Mouse (Mus musculus) granulocyte monocyte progenitor cell, adult 5-6 weeks (primary cell): ENCODE data around the gene Irak2. TPM values are rescaled to one million over a fixed set of nuclear protein-coding genes. Genes with fewer than 3 reads are reported as not detected.
"Not testable (repeated sequence)": the region's sequence is repeated elsewhere in the genome, so short reads cannot be mapped to it uniquely, and the experiment has no call there.

Source experiments
- ATAC-seq: replicated peaks from 2 replicates; pipeline ENCODE4 v1.8.0; 2016; ENCODE audit warnings: mild to moderate bottlenecking, moderate TSS enrichment, inconsistent platforms; ENCODE audit not compliant: poor library complexity, severe bottlenecking
- total RNA-seq, 2 experiments: library from RNA; stranded (forward) in 1 of 2; stranded (reverse) in 1 of 2; fragments of 200-712, 200-1000 nt in 1 of 2; fragments of >200 nt in 1 of 2; fragmentation: Nextera tagmentation in 1 of 2; gene quantifications; 2 replicates each; pipeline ENCODE4 v1.2.3; 2014 to 2017

The Irak2 gene
- total RNA-seq, 2 experiments from 2014 or later, result 6.4 to 6.7 TPM

DNA sequence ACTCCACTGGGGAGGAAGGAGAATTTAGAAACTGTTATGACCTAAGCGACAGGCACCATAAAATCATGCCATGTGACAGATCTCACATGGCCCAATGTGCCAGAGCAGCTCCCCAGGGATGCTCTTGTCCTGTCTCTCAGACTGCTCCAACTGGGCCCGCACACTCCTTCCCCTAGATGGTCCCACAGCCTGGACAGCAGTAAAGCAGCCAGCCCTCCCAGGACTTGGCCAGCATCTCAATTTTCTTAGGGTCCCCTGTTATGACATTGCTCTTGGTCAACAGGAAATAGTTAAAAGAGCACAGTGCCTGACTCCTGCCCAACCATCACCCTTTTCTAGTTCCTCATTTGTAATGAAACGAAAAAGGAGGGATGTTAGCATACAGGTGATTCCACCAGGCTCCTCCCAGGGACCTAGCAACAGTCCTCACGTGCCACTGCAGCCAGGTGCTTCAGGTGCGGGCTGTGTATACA lies 54.4 kb downstream of the Irak2 start:
- peak; percentile 36 for ATAC-seq

DNA sequence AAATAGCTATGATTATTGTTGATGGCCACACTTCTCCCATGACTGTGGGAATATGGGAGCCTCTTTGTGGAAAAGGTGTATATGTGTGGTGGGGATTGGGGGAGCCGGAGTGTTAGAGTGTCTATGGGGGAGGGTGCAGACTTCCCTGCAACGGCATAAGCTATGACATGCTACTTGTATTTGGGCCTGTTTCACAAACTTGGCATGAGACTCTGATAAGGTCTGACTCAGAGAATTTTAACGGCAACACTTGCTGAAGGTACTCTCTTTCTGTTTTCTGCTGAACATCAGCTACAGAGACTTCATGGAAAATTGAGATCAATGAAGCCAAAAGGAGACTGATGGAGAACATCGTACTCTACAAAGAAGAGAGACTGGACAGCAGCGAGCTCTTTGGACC lies 55.1 kb downstream of the Irak2 start:
- no peak for ATAC-seq

DNA sequence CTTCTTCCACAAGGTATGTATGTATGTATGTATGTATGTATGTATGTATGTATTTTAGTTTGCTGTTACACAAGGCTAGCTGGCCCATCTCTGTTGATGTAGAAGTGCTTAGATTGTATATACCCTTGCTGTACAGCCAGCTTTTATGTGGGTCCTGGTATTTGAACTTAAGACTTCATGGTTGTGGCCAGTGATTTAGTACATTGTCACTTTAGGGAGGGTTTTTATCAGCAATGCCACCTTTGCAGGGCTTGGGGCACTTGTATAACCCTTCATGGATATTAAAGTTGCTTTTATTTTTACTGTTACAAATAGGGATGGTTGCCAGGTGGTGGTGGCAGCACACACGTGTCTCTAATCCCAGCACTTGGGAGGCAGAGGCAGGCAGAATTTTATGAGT lies 56.9 kb downstream of the Irak2 start:
- no peak for ATAC-seq

DNA sequence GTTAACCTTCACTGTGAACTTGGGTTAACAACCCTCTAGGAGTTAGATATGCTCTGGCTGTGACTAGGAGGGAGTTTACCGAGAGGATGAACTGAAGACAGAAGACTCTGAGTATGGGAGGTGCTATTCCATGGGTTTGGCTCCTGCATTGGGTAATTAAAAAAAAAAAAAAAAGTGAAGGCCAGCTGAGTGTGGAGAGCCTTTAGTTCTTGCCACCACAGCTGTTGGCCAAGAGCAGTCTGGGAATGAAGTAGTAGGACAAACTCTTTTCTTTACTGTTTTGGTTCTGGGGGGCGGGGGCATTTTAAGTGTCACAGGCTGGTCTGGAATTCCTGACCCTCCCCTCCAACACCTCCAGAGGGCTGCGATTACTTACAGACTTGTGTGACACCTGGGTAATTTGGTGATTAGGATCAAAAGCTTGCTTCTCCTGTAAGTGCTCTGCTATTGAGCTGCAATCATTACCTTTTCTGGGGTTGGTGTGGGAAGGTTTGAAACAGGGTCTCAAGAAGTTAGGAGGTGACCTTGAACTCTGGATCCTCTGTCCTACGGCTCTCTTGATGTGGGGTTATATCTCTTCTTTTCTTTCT lies 57.6 kb downstream of the Irak2 start:
- ATAC-seq, result no peak

DNA sequence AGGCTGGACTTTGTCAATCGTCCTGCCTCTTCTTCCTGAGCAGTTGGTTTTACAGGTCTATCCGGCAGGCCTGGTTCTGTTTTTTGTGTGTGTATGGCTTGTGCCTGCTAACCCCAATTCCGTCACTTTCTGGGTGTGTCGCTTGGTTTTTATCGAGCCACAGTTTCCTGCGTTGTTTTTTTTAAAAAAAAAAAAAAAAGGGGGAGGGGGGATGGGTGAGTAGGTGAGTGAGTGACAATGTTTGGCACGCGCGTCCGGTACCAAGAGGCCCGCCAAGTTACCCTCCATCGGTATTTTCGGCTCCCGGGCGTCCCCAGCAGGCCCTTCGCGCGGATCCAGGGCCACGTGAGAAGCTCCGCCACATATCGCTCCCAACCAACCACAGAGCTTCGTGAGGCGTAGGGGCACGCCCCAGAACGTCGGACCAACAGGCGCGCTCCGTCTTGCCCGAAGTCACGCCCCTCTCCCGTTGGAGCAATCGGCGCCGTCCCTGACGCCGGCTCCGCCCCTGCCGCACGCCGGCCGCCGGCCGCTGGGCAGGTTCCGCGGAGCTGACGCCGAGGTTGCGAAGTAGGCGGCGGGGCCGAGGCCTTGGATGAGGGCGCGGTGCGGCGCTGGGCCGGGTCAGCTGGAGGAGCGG lies 58.4 kb downstream of the Irak2 start, which contains the start of gene Tatdn2:
Tatdn2 (plus strand) TSS at position 469 of the 640 bp plus-strand sequence.
- peak; percentile 83 for ATAC-seq

DNA sequence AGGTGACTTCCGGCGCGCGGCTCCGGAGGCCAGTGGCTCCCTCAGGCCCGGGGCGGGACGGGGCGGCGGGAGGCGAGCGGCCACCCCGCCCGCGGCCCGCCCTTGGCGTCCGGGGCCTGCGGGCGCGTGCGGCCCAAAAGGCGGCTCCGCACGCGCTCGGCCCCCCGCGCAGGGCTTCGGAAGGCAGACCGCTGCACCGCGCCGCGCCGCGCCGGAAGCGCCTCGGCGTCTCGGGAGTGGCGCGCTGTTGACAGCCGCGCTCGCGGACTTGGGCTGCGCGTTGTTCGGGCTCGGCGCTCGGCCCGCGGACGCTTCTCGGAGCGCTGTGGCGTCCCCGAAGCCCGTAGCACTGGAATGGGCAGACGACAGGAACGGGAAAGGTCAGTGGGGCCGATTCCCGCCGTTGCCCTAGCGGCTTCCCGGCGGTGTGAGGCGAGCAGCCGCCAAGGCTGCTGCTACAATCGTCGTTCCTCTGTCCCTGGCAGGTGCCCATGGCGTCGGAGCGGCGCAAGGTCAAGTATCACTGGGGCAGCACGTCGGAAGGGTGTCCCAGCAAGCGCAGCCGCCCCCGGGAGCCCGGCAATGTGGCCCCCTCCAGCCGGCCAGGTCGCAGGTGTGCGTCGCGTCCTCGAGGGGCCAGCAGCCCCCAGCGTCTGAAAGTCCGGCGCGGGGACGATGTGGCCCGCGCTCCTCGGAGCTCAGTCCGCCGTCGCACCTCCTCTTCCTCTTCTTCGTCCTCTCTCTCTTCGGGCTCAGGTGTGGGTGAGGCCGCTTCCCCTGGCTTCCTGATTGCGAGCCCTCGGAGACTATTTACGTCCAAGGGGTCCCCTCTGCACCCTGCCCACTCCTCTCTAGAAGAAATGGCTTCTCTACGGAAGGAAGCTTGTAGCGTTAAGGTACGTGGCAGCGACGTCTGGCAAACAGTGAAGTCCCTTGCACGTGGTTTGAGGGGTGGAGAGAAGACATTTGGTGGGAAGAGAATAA lies 59.2 kb downstream of the Irak2 start:
- ATAC-seq, result peak; percentile 8

DNA sequence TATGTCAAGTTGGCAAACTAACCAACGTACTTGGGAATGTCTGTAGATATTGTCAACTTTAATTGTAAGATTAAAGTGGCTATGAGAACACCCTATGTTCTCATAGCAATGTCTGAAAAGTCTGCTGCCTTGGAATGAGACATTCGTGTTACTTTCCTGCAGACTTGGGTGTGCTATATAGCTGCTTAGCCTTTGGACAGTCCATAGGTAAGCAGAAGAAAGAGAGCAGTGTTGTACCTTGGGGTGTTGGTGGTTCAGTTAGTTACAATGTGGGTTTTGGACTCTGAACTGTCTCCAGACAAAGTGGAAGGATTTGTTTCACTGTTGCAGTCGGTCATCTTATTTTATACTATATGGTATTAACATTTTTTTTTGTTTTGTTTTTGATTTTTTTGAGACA lies 74.5 kb downstream of the Irak2 start:
- no peak for ATAC-seq

DNA sequence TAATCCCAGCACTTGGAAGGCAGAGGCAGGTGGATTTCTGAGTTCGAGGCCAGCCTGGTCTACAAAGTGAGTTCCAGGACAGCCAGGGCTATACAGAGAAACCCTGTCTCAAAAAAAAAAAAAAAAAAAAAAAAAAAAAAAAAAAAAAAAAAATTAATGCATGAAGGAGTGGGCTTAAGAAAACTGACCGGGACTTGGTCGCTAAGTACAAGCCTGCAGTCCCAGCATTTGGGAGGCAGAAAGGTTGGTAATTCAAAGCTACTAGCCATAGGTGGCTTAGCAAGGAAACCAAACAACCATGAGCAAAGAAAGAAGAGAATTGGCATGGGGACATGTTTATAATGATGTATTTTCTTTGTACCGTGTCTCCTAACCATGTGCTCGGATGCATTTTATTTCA lies 75.1 kb downstream of the Irak2 start:
- ATAC-seq, result not testable (repeated sequence)

DNA sequence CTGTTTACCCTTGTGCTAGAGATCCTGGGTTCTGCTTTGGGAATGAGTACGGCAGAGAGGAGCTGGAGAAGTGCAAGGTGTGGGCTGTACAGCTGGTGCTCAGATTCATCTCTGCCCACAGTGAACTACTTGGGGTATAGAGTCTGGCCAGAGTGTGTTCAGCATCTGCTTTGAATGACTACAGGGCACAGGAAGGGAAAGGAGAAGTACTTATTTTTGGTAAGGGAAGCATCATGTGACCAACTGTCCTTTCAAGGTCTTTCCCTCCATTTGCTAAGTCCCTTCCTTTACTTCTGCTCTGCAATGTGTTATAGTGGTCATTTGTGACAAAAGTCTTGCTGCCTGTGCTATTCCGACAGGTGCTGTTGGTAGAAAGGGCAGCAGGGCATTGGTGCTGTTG lies 76.0 kb downstream of the Irak2 start:
- peak; percentile 86 for ATAC-seq

DNA sequence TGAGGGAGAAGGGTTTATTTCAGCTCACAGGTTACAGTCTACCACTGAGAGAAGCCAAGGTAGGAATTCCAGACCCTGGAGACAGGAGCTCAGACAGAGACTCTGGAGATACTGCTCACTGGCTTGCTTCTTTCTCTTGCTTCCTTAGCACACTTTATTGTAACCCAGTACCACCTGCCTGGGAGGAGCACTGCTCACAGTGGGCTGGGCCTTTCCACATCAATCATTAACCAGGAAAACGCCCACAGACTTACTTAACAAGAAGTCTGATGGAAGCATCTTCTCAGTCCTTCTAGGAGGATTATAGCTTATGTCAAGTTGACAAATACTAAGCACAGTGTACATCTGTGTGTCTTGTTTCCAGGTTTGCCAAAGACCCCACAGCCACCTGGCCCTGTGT lies 76.5 kb downstream of the Irak2 start:
- ATAC-seq, result 0 out of 2 replicates have a peak, but pooled peaks have one; percentile 4

DNA sequence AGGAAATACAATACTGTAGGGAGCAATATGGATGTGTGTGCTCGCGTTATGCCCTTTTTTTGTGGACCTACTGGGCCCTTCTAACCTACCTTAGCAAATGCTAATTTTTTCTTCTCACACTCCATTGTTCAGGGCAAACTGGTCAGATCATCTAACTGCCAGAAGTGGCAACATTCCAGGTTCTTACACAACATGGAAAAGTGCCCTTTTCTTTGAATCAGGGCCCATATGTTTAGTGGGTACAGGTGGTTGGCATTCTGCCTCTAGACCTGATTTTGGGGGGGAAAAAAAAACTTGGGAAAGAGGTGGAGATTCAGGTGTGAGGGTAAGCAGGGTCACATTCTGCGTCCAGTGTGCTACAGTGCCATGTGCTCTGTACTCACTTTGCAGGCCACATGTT lies 79.3 kb downstream of the Irak2 start:
- ATAC-seq, result no peak

DNA sequence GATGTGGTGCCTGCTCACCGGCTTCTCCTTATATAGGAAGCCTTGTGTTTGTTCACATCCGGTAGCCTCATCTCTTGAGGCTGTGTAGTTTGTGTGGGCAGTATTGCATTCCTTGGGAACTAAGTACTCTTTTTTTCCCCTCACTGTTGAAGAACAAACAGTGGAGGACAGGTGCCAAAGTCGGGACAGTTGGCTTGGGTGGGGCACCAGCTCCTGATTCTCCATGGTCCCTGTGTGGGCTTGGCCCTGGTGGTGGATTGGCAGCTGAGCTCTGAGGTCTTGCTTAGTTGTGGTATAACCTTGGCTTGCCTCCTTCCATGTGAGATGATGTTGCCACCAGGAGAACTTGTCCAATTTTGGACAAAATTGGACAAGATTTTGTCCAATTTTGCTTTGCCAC lies 81.6 kb downstream of the Irak2 start, which contains the start of gene Ghrl:
Ghrl (minus strand) TSS at position 3 of the 400 bp plus-strand sequence.
- no peak for ATAC-seq

DNA sequence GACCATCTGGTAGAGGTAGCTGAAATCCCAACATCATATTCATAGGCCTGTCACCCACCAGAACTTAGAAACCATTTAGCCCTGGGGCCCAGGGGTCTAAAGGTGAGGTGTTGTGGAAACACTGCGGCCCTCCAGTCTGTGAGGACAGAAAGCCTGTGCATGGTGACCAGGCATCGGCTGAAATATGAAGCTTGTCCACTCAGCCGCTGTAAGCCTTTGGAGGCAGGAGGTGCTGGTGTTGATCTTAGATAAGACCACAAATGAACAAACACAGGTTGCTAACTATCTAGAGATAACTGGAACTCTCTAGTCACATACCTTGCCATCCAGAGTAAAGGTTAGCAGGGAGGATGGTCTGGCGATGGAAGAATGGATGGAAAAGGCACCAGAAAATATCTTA lies 82.8 kb downstream of the Irak2 start:
- no peak for ATAC-seq

DNA sequence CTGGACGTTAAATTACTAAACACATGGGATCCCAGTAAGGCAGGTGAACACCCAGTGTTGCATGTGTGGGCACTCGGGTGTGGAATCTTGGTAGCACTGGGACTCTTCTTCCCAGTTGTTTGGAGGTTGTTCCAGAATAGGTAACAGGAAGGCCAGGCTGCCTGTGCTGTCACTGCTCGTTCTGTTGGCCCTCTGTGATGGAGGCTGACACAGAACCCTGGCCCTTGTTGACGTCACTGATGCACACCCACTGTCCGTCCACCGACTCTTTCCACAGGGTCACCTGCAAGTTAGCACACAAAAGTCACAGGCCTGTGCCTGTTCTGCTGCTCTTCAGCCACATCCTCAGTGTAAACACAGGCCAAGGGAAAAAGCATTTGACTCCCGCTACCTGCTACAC lies 89.9 kb downstream of the Irak2 start:
- no peak for ATAC-seq

DNA sequence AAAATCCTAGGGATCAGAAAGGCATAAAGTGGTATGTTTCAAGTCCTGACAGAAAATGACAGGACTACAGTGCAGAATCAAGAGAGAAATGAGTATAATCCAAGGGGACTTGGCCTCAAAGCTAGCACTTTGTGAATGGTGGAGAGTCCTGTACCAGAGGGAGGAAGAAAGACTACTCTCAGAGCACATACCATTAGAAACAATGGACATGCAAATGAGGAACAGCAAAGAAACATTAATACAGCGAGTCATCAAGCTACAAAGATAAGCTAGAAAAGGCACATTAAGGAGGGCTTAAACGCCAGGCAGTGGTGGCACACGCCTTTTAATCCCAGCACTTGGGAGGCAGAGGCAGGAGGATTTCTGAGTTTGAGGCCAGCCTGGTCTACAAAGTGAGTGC lies 93.0 kb downstream of the Irak2 start:
- ATAC-seq, result no peak

DNA sequence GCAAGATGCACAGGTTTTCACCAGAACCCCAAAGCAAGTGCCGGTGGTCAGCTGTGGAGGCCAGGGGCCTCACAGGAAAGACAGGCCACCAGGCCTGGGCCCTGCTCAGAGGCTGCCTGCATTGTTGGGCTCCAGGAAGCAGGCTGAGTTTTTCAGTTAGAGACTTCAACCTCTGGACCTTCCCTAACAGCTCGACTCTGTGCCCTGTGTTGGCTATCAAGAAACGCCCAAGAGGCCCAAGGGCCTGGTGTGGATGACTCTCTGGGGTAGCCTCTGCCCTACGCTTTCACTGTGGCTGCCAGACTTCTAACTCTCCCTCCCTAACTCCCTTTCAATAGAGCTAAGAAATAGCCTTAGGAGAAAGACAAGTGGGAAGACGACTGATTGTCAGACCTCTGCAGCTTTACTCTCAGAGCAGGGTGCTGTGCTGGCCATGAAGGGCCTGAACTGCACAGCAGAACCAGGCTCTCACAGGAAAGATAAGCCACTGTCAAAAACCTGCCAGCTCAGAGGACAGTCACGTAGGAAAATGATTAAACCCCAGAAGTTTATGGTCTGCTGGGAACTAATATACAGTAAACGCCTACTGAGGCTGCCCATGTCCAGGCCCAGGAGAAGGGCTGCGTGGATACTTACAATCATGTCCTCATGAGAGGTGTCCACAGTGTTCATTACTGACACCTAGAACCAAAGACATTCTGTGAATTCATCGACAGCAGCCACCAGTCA lies 99.2 kb downstream of the Irak2 start:
- ATAC-seq, result no peak

DNA sequence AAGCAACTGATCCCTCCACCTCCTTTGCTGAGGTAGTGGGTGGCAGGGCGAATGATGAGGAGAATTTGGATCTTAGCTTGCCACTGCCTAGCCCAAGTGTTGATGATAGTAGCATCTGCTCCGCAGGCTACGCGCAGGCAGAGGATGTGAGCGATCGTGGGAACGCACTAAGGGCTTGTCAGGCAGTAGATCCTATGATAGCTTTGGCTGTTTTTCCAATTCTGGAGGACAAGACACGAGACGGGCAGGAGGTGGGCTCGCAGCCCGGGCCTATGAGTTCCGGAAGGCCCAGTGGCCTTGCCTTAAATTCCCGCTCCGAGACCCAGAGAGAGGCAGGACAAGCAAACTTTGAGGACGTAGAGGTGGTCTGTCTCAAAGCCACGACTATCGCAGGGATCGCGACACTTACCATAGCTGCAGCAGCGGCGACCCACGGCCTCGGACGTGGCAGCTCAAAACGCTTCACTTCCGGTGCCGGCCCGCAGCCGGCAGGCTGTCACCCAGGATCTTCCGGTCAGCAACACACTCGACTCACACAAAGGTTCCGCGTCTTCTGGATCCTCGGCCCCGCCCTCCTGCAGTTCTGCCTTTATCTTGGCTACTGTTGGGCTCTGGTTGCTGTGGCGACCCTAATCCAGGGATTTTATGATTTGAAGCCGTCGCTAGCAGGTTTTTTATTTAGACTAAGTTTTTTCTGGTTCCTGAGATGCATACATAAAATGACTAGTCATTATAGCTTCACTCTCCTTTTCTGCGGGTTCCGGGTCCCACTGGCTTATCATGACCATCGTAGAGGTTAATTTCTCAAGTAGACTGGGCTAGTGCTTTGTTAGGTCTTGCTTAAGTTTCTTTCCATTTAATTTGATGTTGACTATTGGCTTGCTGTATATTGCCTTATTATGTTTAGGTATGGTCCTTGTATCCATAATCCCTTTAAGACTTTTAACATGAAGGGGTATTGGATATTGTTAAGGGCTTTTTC lies 102.3 kb downstream of the Irak2 start, which contains the start of gene Sec13:
Sec13 (minus strand) TSS at position 508 of the 982 bp plus-strand sequence.
- peak; percentile 98 for ATAC-seq

DNA sequence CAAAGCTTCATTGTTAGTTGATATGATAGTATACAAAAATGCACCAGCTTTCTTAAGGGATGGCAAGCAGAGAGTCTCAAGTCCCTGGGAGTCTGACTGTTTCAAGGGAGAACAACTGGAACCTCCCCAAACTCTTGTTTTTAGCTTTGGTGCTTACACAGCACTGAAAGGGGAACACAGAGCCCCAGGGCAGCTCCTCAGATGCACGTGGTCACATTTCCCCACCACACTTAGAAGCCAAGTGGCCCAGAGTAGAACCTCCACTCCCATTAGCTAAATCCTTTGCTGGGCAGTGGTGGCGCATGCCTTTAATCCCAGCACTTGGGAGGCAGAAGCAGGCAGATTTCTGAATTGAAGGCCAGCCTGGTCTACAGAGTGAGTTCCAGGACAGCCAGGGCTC lies 103.2 kb downstream of the Irak2 start:
- ATAC-seq, result 0 out of 2 replicates have a peak, but pooled peaks have one; percentile 34

DNA sequence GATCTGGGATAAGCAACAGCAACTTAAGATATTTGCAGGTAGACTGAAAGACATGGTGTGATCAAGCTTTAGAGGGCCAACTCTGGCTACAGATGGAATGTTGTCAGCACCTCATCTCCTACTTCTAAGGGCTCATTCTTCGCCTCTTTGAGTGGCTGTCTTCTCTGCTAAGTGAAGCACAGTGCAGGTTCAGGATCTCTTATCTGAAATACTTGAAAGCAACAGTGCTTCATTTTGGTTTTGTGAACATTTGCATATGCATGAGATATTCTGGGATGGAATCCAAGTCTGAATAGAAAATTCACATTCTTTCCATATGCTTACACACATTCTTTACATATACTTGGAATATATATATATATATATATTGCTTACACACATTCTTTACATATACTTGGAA lies 104.1 kb downstream of the Irak2 start:
- ATAC-seq, result no peak
